Mouse (Mus musculus) bone marrow, adult 2 months (tissue): ENCODE results near the gene Anxa2.

ENCODE experiments used
- CTCF ChIP-seq: fragments of 200-500 bp; IDR thresholded peaks from 2 replicates; pipeline ENCODE4 v1.5.1; 2011; ENCODE audit warnings: low read length, control low read depth; ENCODE audit not compliant: control insufficient read depth, insufficient read depth
- POLR2A ChIP-seq: fragments of 200-500 bp; IDR thresholded peaks from 2 replicates; pipeline ENCODE4 v1.6.1; 2011; ENCODE audit warnings: low read depth, mild to moderate bottlenecking, control low read depth, low read length, borderline replicate concordance; ENCODE audit not compliant: control insufficient read depth

GRCm38 (mm10) chr9:69472724-69473123, 19.3 kb downstream of the Anxa2 start:
- TF ChIP-seq POLR2A (no peak), CTCF (no peak)
